Mouse (Mus musculus) heart, postnatal 0 days (tissue): ENCODE results near the gene Abhd12.

Source experiments
- CTCF ChIP-seq: IDR thresholded peaks from 2 replicates; pipeline ENCODE4 v1.5.1; 2016; ENCODE audit warnings: antibody characterized with exemption, control low read depth, low read depth
- EP300 ChIP-seq: IDR thresholded peaks from 2 replicates; pipeline ENCODE4 v1.6.1; 2016; ENCODE audit warnings: antibody characterized with exemption, low read depth

DNA sequence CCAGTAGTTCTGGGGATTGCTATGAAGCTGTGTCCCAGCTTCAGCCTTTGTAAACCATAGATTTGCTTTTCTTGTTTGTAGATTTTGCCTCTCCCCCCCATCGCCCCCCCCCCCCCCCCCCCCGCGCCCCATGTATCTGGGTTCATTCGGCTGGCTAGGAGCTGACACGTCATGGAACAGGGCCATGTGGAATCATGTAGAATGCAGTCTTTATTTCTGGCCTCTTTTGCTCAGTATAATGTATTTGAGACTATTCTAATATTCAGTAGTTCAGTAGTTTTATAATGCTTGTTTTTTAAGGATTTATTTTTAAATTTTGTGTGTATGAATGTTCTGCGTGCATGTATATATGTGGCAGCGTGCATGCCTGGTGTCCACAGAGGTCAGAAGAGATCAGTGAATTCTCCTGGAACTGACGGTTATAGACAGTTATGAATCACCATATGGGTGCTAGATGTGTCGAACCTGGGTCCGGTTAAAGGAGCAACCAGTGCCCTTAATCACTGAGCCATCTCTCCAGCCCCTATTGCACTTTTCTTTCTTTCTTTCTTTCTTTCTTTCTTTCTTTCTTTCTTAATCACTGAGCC is 5.8 kb upstream of the Abhd12 start:
- TF ChIP-seq EP300 (no peak), CTCF (no peak)
